Mouse (Mus musculus) erythroblast, embryonic 14.5 days (primary cell): Measurements from ENCODE around the gene Cited4.

Source experiments
- GATA1 ChIP-seq: IDR thresholded peaks from 2 replicates; pipeline ENCODE4 v1.6.1; 2012; ENCODE audit warnings: low read length, inconsistent platforms, mixed read lengths
- TAL1 ChIP-seq: IDR thresholded peaks from 3 replicates; pipeline ENCODE4 v1.6.1; 2012; ENCODE audit warnings: low read length, inconsistent platforms, mixed read lengths

GRCm38 (mm10) chr4:120680953-120681352 lies 14.6 kb downstream of the Cited4 start:
- TF ChIP-seq GATA1 (no peak), TAL1 (no peak)
